Mouse (Mus musculus) ovary, postnatal 10 days (tissue): ENCODE data around the gene Kank2.
A peak's percentile ranks its signal among the peaks of the same experiment; 100 is the strongest.

Source experiments
- DNase-seq: peaks from one replicate; pipeline ENCODE4 v3.0.0; 2022; ENCODE audit warnings: low spot score

Gene Kank2

DNA sequence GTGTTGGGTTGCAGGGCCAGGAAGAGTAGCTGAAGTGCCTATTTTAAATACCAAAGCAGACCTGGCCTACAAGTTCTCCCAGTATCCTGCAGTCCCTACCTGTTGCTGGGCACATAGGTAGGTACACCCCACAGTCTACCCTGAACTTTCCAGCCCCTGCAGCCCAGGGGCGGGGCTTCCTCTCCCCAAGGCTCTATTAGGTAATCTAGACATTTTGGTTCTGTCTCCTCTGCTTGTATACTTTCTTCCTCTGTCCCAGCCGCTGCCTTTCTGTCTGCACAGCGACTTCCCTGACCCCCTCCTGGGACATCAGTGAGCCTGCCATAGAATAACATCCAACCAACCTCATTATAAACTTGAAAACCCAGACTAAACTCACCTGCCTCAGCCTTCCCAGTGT is 48.2 kb downstream of the Kank2 start:
- DNase-seq = no peak

DNA sequence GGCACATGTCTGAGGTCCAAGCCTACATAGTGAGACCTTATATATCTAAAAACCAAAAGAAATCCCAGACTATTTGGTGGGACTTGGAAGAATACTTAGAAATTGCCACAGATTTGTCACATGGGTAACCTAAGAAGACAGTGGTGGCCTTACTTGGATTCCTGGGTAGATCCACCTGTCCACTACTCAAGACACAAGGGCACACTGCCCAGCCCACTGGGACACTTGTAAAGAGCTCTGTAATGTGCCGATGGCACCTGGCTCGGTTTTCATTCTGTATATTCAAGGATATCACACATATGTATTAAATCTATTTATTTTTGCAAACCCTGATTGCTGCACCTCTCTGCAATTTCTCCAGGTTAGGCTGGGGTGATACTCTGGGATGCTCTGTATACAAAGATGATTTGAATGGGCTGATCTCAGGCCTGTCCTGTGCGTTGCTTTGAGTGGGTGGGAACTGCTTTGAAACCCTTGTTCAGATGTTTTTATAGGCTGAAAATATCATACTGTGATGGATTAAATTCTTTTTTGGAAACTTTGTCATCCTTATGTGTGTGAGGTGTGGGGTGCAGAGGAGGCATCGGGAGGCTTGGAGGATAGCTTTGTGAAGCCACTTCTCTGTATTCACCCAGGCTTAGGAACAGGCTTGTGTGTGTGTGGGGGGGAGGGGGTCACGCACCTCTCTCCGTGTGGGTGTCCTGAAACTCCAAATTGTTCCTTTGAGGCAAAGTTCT is 49.0 kb downstream of the Kank2 start:
- DNase-seq = no peak

DNA sequence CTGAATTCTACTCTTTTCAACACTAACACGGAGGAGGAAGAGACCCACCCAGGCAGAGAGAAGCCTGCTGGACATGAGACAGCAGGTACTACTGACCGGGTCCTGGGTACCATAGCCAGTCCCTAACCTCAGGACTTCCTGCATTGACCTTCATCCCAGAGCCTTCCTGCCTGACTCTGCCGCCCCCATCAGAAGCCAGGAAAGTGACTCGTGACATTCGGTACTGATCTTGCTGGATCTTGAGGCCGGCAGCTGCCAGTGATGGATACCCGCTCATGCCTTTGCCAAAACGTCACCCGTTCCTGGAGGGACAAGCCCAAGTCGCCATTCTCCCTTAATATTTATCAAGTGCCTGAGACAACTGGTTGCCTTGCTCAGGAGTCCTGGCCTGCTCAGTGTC is 50.1 kb downstream of the Kank2 start:
- DNase-seq = no peak

DNA sequence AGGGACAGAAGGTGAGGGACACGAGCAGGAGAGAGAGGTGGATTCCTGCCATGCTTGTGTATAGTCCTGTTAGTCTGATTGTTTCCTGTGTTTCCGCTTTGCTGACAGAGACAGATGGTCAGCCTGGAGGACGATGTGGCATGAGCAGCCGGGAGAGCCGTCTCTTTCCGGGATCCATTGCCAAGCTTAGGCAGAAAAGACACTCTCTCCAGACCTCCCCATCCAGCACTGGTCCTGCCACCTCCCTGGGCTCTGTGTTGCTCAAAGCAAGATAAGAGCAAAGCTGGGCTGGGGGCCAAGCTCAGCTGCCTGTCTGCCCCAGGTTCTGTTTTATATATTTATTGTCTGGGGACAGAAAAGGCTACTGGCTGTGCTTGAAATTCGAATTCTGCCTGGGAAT is 50.5 kb downstream of the Kank2 start:
- no peak for DNase-seq

DNA sequence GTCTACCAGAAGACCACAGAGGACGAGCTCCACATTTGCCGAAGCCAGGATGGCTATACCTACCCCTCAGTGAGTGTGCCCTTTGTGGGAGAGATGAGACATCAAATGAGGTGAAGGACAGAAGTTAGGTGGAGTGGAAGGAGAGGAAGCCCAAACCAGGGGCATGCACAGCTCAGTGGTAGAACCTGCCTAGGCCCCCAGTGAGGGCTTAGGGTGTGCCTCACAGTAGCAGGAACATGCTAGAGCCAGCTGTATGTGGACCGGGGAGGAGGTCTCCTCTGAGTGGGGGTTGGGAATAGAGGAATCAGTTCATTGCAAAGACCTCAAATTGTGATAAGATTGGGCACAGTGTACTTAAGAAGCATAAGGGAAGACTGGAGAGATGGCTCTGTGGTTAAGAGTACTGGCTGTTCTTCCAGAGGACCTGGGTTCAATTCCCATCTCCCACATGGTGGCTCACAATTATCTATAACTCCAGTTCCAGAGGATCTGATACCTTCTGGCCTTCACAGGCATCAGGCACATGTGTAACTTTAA is 51.2 kb downstream of the Kank2 start:
- no peak for DNase-seq

DNA sequence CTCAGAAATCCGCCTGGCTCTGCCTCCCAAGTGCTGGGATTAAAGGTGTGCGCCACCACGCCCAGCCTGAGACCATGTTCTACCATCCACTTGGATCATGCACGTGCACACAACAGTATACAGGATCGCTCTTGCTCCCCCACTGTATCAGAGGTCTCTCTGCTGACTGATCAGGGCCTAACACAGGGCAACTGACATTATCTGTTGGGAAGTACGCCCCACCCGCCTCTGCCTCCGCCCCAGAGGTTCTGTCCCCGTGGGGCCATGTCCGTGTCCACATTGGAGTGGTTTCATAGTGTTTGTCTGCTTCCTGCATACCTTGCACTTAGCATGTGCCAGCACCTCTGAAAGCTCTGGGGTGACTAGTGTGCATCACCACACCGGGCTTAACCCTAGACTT is 57.0 kb downstream of the Kank2 start:
- no peak for DNase-seq

DNA sequence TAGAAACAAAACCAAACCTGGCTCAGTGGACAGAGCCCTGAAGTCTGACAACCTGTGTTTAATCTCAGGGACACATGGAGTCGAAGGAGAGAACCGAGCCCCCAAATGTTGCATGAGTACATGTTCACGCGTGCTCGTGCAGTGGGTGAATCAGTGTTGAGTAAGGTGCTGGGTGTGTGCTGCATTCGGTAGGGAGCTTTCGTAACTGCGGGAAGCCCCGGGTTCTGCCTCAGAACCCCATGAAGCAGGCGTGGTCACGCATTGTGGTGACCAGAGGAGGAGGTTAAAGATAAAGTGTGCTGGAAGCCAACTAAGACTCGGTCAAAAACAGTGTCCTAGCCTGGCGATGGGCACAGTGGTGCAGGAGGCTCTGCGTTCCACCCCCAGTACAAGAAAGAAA is 58.1 kb downstream of the Kank2 start:
- DNase-seq = no peak

DNA sequence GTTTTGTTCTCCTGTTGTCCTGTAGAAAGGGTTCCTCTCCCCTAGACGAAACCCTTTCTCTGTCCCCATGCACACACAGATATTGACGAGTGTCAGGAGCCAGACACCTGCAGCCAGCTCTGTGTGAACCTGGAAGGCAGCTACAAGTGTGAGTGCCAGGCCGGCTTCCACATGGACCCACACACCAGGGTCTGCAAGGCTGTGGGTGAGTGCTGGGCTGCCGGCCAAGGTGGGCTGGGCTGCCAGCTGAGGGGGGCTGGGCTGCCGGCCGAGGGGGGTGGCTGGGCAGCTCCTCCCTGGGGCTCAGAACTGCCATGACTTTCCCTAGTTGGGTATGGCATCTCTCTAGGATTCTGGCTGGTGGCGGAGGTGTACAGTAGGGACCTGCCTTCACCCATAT is 59.8 kb downstream of the Kank2 start:
- DNase-seq = no peak

DNA sequence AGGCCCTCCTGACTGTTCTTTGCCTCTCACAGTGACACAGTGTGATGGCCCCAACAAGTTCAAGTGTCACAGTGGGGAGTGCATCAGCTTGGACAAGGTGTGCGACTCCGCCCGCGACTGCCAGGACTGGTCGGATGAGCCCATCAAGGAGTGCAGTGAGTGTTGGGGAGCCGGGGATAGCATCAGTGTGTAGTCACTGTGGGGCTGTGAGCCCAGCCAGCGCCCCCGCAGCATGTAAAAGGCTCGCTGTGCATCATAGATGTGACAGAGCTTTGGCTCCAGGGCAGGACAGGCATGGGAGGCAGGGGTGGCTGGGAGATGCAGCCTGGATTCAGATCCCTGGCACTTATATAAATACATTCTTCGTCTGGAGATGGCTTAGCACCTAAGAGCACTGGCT is 61.4 kb downstream of the Kank2 start:
- DNase-seq = no peak

DNA sequence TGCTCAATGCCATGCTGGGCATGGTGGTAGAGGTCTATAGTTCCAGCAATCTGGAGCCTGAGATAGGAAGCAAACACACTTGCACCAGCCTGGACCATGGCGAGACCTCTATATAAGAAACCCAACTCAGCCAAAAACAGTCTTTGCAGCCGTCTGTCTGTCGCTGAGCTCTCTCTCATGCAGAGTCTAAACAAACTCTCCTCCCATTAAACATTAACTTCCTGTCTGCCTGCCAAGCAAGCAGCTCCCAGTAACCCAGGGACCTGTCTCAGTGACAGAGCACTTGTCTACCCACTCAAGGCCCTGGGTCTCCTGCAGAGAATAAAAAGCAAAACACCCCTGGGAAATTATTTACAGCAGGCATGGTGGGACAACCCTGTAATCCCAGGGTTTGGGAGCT is 62.0 kb downstream of the Kank2 start:
- DNase-seq = no peak

DNA sequence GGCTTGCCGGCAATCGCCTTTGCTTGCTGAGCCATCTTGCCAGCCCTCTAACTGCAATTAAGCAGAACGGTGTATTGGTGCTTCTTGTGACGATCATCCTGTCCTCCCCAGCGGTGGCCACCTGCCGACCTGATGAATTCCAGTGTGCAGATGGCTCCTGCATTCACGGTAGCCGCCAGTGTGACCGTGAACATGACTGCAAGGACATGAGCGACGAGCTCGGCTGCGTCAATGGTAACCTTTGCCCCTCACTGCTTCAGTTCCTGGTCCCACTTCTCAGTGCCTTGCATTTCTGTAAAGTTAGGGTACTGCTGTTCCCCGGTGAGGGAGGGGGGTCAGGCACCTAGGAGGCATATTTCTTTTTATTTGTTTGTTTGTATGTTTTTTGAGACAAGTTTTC is 63.4 kb downstream of the Kank2 start:
- no peak for DNase-seq

DNA sequence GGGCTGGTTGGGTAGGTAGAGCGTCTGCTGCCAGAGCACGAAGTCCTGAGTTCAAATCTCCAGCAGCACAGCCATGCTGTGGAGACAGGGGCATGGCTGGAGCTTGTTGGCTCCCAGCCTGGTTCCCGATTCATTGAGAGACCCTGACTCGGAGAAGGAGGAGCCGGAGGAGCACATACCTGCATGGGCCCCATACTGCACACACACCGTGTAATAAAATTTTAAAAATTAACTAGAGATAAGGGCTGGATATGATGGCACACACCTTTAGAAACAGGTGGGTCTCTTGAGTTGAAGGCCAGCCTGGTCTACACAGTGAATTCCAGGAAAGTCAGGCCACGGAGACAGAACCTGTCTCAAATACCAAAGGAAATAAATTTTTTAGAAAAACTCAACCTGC is 64.6 kb downstream of the Kank2 start:
- no peak for DNase-seq

DNA sequence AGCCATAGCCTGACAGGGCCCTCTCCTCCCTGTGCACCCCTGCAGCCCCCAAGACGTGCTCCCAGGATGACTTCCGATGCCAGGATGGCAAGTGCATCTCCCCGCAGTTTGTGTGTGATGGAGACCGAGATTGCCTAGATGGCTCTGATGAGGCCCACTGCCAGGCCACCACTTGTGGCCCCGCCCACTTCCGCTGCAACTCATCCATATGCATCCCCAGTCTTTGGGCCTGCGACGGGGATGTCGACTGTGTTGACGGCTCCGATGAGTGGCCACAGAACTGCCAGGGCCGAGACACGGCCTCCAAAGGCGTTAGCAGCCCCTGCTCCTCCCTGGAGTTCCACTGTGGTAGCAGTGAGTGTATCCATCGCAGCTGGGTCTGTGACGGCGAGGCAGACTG is 65.1 kb downstream of the Kank2 start:
- DNase-seq = no peak

DNA sequence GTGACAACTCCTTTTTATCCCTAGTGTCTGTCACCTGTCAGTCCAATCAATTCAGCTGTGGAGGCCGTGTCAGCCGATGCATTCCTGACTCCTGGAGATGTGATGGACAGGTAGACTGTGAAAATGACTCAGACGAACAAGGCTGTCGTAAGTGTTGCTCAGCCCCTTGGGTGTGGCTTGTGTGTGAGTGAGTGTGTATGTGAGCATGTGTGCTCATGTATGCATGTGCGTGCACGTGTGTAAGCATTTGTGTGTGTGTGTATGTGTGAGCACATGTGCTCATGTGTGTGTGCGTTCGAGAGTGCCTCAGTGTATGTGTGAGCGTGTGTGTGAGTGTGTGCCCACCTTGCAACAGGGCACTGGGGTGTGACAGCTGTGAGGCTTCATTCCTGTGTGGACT is 66.3 kb downstream of the Kank2 start:
- no peak for DNase-seq

DNA sequence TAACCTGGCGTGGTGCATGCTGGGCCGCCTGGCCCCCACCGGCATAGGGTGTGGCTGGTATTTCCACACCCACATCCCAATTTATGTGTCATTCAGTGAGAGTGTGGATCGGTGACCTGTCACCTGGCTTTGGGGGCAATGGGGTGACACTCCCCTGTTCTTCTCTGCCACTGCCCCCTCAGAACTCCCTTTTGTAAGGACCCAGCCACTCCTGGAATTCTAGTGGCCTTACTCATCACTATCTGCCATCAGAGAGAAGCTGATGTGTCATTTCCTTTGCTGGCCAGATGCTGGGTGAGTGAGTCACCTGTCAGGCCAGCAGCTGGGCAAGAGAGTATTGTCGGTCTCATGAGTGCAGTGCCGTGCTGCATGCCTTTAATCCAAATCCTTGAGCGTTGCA is 69.3 kb downstream of the Kank2 start:
- DNase-seq = no peak

DNA sequence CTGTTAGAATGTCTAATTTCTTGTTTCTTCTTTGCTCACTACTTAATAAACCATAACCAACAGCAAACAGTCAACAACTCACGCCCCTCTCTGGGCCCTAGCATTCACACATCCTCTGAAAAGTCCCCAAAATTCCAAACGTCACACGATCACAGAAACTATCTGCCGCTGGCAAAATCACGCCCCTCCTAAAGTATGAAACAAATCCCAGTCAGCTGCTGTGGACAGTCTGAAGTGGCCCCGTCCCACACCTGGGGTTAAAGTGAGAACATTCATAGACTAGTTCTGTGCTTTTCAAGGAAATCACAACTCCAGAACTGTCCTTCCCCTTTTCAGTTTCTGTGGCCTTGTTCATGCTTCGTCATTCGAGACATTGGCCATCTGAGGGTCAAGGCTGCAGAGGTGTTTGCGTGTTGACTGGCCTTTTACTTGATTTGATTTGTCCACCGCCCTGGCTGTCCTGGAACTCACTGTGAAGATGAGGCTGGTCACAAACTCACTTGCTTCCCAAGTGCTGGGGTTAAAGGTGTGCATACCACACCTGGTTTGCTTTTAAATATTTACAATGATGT is 70.2 kb downstream of the Kank2 start:
- DNase-seq = no peak

DNA sequence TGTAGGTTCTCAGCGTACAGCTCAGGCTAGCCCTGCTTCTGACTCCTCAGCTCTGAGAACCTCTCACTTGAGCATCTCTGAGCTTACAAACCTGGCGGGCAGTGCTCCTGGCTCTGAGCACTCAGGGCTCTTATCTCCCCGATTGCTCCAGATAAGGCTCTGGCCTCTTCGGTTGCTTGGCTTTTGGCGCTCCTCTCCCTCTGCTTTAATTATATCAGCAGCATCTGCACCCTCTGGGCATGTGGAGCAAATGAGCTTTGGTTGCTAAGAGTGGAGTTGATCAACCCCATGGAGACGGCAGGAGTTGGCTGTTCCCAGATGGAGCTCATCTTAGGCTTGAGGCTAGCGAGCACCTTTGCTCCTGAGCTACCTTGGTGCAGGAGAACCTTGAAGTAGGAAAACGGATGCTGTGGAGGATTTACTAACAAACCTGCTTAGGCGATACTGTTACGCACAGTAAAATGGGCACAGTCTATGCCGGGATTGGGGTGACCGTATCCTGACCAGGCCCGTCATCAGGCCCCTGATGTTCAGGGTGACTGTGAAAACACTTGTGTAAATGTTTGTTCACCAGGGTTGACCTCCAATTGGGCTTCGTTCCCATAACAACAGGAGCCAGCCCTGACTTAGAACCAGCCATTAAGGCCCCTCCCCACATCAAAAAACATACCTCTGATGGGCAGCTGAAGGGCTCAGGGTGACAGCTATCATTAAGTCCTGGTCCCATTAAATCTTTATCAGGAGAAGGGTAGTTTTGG is 72.1 kb downstream of the Kank2 start:
- no peak for DNase-seq

DNA sequence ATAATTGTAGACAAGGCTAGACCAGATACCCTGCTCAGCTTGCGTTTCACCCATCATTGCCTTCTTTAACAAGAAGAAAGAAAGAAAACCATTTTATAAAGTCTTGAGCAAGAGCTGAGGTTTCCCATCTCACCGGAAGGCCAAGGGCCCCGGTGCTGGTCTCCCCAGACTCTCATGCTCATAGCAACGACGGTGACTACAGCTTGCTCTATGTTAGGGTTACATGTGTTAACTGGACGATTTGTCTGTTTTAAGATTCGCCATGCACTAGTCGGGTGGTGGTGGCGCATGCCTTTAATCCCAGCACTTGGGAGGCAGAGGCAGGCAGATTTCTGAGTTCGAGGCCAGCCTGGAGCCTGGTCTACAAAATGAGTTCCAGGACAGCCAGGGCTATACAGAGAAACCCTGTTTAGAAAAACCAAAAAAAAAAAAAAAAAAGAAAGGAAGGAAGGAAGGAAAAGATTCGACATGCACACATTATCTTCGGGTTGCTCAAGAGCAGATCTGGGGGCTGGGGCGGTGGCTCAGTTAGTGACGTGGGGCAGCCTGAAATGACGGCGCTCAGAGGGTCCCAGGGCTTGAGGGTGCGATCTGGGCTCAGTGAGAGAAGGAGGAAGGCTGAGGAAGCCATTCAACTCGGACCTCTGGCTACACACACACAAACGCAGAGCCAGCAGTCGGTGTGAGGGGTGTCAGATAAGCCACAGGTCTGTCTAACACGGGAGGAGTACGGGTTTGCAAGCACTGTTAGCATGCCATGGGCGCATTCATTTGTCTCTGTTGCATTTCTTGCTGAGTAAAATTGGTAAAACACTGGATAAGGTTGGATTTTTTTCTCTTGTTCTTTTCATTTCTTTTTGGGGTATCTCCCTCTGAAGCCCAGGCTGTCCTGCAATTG is 73.1 kb downstream of the Kank2 start:
- no peak for DNase-seq

DNA sequence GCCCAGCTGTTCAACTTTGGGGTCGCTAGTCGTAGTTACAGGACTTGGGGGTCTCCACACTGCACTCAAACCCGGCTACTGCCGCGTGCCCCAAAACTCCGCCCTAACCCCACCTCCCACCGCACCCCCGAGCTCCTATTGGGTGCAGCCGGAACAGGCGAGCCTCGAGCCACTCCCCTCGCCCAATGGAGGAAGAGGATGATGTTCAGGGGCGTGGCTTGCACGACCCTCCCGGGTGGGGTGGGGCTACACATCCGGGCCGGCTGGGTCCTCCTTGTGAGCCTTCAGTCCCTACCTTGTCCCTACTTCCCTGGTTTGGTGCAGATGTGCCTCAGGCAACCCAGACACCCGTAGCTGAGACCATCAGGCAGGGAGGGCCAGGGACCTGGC is 74.4 kb downstream of the Kank2 start:
- DNase-seq = peak; percentile 81

DNA sequence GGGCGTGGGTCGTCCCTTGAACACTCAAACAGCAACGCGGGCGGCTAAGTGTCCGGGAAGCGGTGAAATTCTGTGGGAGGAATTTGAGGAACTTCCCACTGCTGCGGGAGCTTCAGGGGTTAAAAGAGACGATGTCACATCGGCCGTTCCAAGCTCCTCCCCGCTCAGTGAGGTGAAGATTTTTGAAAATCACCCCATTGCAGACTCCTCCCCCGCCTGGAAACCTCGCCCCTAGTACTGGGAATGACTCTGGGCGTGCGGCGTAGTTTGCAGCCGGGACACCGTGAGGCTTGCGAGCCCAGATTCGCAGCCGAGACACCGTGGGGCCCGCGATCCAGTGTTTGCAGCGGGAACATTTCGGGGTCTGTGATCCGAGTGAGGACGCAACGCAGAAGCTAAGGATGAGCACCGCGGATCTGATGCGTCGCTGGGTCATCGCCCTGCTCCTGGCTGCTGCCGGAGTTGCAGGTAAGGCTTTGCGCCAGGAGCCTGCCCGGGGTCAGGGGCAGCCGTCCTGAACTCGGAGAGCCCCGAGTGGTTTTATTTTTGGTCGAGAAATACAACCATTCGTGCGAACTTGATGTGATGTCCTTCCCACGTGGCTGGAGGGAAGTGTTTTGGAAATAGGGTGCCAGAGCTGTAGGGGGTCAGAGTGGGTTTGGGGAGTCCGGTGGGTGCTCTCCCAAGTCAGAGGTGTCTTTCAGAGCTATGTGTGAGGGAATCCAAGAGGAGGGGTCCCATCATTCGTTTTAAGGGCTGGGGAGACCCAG is 75.0 kb downstream of the Kank2 start, which contains the start of gene Ldlr:
TSS of gene Ldlr (plus strand) at position 107 of the 770 bp plus-strand sequence.
- peak; percentile 71 for DNase-seq

DNA sequence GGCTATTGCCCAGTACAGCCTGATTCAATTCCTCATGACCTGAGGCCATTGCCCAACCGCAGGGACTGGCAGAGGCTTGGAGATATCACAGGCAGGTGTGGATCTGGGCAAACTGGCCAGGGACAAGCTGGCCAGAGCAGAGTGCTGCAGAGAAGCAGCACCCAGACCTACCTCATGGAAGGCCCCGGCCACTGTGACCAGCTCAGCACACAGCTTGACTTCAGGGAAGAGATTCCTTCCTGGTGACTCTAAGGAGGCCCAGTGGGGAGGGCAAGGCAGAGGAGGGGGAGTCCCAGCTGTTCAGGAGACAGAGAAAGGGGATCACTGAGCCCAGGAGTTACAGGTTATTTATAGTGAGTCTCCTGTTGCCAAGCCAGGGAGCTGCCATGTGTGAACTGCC is 77.5 kb downstream of the Kank2 start:
- no peak for DNase-seq
